Mouse (Mus musculus): ENCODE results near the gene Ttk.

DNA sequence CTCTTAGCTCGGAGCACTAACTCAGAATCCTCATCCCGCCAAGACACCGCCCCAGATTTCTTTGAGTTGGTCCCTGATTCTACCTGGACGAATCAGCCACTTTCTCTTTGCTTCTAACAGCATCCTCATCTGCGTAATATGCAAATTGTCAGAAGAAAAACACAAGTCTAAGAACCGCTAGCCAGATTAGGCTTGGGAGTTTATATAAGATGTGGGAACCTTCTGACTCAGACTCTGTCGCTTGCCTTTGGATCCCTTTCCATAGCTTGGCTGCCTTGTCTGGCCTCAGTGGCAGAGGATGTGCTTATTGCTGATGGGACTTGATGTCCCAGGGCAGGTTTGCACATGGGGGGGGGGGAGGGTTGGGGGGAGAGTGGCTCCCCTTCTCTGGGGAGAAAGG, 37.6 kb upstream of the Ttk start:
- no peak for TF ChIP-seq CTCF (IDR thresholded peaks at IDR 0.05; ENCODE audit: borderline replicate concordance, insufficient read depth, low read depth, low read length)
- TF ChIP-seq POLR2A (IDR thresholded peaks at IDR 0.05; ENCODE audit: borderline replicate concordance, insufficient read depth, low read length): no peak
